Mouse (Mus musculus) bone marrow, adult 2 months (tissue): ENCODE measurements around the gene Dgcr2.

Source experiments
- CTCF ChIP-seq: fragments of 200-500 bp; IDR thresholded peaks from 2 replicates; pipeline ENCODE4 v1.5.1; 2011; ENCODE audit warnings: low read length, control low read depth; ENCODE audit not compliant: control insufficient read depth, insufficient read depth
- POLR2A ChIP-seq: fragments of 200-500 bp; IDR thresholded peaks from 2 replicates; pipeline ENCODE4 v1.6.1; 2011; ENCODE audit warnings: low read depth, mild to moderate bottlenecking, control low read depth, low read length, borderline replicate concordance; ENCODE audit not compliant: control insufficient read depth

DNA sequence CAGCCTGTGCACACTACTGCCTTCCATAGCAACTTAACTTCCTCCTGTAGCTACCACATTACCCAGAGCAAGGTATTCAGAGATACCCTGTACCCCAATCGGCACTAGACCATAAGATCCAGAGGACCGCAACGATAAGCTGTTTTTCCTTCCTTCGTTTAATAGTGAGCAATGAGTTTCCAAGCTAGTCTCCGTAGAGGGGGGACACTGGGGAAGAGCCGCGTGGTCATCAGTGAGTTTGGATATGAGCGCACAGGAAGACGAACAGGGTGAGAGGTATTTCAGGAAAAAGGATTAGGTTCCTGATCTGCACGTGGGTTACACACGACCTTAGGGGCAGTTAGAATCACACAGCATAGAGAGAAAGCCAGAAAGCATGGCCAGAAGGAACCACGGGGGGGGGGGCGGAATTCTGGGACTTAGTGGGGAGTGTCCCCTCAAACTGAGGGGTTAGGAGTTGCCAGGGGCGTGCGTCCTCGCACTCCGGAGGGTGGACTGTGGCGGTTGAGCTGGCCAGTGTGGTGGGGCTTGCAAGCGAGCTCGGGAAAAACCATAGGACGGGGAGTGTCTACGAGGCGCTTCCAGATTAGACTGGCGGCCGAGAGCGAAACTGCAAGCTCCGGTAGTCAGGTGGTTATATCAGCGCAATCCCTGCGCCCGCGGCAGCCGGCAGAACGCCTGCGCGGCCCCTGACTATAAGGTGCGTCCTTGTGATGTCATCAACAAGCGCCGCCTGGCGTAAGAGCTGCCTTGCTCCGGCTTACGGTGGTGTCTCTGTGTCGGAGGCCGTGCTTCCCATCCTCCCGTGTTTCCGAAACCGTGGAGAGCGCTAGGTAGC is 23.2 kb upstream of the Dgcr2 start:
- TF ChIP-seq CTCF (no peak; the same call in 1 of the 2 replicates), POLR2A (peak; percentile 76)
